Mouse (Mus musculus) ES-Bruce4 (cell line): Measurements from ENCODE around the gene Wnk2.
A peak's percentile ranks its signal among the peaks of the same experiment; 100 is the strongest.

Experiments
- CTCF ChIP-seq: IDR thresholded peaks from one replicate; pipeline ENCODE4 v1.8.1; 2011; ENCODE audit warnings: low read depth, low read length
- POLR2A ChIP-seq: IDR thresholded peaks from one replicate; pipeline ENCODE4 v1.8.1; 2011; ENCODE audit warnings: low read length; ENCODE audit not compliant: insufficient read depth

- peak; percentile 26 for TF ChIP-seq CTCF
- TF ChIP-seq POLR2A, result no peak
Observed at GRCm38 (mm10) chr13:49117563-49117962, 30.3 kb downstream of the Wnk2 start.
